Mouse (Mus musculus): ENCODE data around the gene Nubpl. TPM values are rescaled to one million over a fixed set of nuclear protein-coding genes. Genes with fewer than 3 reads are reported as not detected.

The Nubpl gene
- total RNA-seq (2023), result 0.34 and 1.6 TPM in 2 replicates

DNA sequence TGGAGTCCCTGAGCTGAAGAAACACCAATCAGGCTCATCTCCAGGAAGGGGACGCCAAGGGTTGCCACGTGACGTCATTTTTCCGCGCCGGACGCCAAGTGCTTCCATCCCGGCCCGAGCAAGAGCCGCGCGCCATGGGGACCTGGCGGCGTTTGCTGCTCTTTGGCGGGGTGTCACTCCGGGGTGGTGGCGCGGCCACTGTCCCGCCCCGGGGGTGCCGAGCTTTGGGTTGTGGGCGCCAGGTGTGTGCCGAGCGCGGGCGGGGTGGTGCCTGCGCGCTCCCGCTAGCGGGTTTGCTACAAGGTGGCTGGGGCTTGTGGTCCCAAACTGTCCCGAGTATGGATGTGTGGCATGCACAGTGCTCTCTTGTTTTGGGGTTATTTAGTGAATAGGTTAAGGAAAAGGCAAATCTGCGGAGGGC, at the start of gene Nubpl:
TSS of gene Nubpl (plus strand) at position 88 of the 421 bp plus-strand sequence.

Other genes with a start within 250 kb of the Nubpl start
- 25.5 and 40.8 TPM in 2 replicates for gene Heatr5a, start 126.4 kb upstream of the Nubpl start, total RNA-seq (2023)
- gene Dtd2, start 91.2 kb upstream of the Nubpl start, total RNA-seq (2023), result 1.7 and 2.4 TPM in 2 replicates
- not detected in 2 replicates for gene Gpr33, start 69.7 kb upstream of the Nubpl start, total RNA-seq (2023)